Mouse (Mus musculus) heart, adult 9 months (tissue): ENCODE measurements around the gene Dennd4b.
A peak's percentile ranks its signal among the peaks of the same experiment; 100 is the strongest.
"Not testable (repeated sequence)": the region's sequence is repeated elsewhere in the genome, so short reads cannot be mapped to it uniquely, and the experiment has no call there.

Source experiments
- DNase-seq, 2 experiments: peaks; one replicate each; pipeline ENCODE4 v3.0.0; 2022; ENCODE audit warnings: low spot score in 2 of 2

Gene Dennd4b

DNA sequence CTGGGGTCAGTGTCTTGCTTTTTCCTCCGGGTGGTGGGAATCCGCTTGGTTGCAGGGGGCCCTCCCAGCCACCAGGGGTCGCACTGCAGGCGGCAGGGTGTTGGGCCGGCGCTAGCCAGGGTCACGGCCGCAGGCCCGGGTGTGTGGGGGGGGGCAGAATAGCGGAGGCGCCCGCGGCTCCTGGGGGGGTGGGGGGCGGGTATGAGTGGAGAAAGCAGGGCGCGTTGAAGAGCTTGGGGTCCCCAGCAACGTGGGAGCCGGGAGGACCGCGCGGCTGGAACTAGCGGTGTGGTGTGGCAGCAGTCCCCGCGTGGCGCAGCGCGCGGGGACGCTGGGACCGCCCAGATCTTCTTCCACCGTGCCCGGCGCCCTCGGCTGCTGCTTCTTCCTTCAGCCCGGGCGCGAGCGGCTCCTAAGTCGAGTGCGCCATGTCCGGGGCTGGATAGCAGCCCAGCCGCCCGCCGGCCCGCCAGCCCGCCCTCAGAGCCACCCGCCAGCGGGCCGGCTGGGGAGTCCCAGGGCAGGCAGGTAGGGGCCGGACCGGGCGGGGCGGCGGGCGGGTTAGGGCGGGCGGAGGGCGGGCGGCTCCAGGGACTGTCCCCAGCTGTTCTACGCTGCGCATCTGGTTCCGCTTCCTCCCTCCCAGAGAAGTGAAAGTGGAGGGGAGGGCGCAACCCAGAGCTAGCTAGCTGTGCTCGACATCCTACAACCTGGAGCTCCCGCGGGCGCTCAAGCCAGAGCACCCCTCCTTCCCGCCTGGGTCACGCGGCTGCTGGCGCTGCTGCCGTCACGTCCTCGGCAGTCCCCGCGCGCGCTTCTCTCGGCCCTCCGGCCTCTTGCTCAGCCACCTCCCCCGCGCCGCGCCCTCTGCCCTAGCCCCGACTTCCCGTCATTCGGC is at the start of gene Dennd4b:
Gene Dennd4b (plus strand): TSS at position 152 of the 898 bp plus-strand sequence.
- DNase-seq, result peak; percentile 93 to 95

DNA sequence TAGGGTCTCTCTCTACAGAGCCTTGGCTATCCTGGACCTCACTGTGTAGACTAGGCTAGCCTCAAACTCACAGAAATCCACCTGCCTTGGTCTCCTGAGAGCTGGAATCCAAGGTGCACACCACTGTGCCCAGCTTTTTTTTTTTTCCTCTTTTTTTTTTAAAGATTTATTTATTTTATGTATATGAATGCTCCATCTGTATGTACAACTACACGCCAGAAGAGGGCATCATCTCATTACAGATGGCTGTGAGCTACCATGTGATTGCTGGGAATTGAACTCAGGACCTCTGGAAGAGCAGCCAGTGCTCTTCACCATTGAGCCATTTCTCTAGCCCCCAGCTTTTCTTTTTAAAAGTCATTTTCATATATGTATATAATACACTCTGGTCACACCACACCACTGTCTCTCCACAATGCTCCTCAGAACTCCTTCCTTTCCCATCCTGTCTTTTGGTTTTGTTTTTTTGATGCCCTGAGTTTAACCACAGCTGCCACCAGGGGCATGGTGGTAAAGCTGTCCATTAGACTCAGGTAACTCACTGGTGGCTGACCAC is 49.1 kb upstream of the Dennd4b start:
- DNase-seq, result no peak

DNA sequence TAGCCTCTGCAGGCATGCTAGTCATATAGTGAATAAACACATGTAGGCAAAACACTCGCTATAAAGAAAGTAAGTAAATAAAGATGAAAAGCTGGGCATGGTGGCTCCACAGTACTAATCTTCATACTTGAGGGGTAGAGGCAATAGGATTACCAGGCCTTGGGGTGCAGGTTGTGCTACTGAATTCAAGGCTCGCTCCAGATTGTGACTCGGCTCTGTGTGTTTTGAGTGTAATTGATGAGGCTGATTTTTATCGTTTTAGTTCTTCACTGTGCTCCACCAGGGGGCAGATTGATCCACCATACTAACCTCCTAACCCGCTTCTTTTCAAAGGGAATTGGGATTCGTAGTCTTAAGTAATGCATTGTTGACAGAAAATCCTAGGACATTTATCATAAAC is 44.9 kb upstream of the Dennd4b start:
- peak in 1 of 2 experiments; percentile 62 for DNase-seq

DNA sequence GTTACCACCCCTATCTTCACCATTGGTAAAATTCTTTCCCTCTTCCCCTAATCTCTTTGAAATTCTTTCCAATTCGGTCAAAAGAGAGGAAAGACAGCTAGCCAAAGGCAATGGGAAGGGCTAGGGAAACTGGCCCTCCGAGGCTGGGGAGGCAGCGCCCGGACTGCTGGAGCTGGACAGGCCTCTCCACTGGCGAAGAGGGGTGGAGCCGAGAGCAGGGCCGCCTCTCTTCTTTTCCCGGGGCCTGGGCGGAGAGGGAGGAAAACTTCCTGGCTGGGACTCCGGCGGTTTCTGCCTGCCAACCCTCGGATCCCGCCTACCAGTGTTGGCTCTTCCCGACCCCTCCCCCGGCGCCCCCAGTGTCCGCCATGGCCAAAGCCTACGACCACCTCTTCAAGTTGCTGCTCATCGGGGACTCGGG is 44.4 kb upstream of the Dennd4b start:
- DNase-seq, result peak; percentile 83 to 85

DNA sequence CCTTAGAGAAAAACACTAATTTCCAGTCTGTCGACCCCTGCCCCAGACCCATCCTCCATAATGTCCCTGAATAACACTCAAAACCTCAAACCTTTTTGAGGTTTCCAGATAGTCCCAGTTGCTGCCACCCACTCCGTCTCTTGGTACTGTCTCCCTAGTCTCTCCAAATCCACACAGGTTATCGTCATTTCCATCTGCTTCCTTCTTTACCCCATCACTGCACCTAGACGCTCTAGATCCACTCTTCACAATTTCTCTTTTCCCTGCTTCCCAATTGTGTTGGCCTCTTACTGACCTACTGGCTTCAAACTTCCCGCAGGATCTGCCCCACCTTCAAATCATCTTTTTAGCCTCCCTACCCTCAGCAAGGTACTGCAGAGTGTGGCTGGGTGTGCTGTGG is 43.9 kb upstream of the Dennd4b start:
- DNase-seq, result no peak

DNA sequence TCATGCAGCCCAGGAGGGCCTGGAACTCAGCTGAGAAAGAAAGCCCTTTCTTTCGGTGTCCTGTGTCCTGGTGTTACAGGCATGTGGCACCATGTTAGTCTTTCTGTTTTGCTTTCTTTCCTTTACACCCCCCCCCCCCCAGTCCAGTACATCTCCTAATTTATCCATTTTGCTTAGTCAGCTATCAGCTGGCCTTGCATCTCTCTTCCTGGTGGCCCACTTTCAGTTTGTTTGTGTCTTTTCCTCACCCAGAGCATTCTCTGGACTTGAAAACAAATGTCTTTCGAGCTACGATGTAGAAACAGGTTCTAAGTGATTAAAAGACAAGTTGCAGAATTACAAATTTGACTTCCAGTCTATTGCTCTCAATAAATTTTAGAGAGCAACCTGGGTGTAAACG is 42.5 kb upstream of the Dennd4b start:
- no peak for DNase-seq

DNA sequence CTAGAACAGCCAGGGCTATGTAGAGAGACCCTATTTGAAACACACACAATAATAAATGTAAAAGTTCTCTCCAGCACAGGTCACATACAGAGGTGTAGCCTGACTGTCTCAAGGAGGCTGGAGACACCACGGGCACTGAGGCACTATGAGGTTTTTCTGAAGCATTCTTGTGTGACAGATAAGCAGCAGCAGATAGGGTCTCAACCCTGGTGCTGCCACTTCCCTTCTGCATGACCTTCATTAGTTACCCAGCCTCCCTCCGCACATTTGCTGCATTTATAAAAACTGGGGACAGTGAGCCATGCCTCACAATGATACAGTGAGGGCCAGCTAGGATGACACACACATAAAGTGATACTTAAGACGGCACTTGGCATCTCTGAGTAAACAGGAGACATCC is 42.0 kb upstream of the Dennd4b start:
- DNase-seq, result no peak

DNA sequence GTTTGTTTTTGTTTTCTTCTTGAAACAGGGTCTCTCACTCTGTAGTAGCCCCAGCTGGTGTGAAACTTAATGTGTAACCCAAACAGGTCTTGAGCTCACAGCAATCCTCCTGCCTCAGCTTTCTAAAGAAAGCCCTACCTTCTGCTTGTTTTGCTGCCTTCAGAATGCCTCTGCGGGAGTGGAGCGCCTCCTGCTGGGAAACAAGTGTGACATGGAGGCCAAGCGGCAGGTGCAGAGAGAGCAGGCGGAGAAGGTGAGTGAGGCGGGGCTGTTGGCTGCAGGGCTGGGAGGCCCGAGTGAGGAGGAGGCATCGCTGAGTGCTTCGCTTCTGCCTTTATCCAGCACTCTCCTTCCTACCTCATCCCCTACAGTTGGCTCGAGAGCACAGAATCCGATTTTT is 40.7 kb upstream of the Dennd4b start:
- DNase-seq, result no peak

DNA sequence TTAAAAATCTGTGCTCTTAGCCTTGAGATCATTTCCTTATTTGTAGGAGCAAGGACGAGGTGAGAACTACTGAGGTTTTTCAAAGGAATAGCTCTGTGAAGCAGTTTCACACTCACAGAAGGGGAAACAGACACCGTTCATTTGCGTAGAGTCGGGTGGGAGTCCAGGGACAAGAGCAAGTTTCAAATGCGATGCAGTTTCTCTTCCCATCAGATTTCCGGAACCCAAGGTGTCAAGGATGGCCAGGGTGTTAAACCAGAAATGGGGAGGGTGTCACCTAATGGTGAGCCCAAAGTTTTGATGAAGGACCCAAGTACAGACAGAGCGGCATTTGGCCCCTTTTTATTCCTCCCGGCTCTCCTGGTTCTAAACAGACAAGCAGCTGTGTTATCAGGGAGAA is 33.9 kb upstream of the Dennd4b start:
- no peak for DNase-seq

DNA sequence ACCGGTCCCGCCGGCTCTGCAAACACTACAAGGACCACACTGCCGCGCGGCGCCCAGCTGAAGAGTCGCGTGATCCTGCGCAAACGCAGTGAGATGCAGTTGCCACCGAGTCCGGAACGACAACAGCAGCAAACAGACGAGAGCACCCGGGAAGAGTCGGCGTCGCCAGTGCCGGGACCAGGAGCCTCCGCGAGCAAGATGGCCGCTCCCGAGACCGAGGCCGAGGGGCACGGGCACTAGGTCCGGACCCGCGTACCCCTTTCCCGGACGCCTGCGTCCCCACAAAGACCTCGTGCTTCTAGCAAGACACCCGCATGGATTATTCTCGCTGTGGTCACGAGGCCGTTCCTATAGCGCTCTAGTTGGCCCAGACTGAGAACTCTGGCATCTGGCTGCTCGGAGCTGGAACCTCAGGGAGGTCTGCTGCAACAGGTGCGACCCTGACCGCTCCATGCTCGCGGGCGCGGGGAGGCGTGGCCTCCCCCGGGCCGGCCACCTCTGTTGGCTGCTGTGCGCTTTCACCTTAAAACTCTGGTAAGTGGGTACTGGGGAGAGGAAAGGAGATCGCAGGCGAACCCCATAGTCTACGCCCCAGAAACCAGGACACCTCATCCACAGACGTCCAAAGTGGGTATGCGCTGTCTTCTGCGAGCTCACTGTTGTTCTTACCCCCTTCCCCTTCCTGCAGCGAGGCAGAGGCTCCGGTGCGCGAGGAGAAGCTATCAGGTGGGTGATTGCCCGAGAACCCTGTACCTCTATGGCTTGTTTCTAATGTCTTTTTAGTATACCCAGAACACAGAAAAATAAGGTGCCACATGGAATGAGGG is 33.3 kb upstream of the Dennd4b start, which contains the start of gene Jtb:
Gene Jtb (plus strand): TSS at position 91 of the 827 bp plus-strand sequence.
- DNase-seq, result peak; percentile 94 to 96

DNA sequence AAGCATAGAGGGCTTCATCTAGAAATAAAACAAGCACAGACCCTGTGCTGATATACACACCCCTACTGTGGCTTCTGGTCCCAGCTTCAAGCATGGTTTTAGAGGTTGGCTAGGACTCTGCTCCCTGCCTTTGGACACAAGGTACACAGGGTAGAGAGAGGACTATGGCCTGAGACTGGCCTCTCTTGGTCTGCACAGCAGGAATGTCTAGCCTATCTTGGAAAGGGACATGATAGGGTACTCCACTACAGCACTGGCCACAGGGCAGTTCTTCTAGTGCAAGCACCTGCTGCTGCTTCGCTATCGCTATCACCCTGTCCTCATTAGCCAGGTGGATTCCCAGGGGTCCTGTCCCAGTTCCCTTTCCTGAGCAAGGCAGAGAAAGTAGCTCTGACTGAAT is 23.7 kb upstream of the Dennd4b start:
- no peak for DNase-seq

DNA sequence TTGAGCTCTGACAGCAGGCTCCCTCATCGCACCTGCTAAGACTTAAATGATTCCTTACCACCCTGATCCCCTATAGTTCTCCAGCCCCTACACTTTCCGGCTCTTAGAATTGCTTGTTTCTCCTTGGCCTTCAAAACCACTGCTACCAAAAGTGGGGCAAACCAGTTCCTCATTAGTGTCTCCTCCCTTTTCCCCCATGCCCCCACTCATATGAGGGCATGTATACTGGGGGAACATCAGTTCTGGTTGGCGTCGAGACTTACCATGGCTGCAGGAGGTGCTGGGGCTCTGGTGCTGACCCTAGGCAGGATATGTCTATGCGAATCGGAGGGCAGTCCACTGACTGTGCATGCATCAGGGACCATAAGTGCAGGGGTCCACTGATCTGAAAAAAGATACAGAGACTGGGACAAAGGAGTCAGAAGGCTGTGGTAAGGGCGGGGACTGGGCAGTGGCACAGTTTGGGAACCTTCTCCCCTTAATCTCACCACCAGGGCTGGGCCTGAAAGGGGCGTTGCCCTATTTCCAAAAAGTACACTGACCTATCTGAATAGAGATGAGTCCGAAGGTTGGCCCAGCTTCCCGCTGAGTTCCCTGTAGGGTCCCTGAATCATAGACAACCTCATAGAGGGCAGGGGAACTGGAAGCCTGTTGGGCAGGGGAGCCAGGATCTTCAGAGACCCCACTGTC is 23.2 kb upstream of the Dennd4b start:
- no peak for DNase-seq

DNA sequence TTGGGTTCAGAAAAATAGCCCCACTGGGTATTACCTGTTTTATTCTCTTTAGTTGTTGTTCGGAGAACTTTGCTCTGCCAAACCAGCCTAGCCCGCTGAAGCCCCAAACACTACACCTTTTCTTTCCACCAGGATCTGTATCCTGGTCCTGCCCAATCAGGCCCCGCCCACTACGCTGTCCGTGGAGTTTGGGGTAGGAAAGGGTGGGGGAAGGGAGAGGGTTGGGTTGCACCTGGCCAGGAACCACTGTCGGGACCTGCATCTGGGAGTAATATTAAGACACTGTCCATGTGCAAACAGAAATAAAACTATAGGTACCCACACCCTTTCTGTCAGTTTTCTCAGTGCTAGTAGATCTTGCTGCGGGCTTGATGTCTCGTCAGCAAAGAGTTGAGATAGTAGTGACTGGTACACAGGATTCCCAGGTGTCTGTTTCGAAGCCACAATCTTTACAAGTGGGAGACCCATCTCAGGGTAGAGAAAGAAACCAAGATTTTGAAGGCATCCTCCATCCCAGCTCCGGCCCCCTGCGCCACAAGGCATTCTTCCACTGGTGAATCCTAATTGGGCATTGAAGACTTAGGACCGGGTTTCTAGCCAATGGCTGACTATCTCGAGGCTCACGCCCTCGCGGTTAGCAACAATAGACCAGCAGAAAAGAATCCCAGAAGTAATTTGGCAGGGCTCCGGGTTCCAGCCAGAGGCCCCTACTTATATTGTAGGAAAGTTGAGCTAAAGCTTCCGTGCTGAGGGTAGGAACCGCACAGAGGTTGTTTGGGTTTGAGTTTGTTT is 21.8 kb upstream of the Dennd4b start, which contains the start of gene Creb3l4:
Gene Creb3l4 (minus strand): TSS at position 529 of the 792 bp plus-strand sequence.
- DNase-seq, result peak; percentile 56 to 64

DNA sequence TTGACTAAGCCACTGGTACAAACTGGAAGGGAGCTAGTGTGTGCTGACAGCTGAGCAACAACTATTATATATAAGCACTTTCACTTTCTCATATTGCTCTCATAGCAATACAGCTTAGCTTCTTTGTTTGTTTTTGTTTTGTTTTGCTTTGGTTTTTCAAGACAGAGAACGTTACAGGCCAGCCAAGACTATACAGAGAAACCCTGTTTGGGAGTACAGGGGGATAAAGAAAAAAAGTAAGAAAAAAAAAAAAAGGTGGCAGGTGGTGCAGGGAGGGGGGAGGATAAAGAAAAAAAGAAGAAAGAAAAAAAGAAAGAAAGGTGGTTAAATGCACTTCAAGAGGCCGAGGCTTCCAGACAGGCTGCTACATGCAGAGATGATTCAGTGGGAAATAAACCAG is 19.6 kb upstream of the Dennd4b start:
- DNase-seq, result no peak

DNA sequence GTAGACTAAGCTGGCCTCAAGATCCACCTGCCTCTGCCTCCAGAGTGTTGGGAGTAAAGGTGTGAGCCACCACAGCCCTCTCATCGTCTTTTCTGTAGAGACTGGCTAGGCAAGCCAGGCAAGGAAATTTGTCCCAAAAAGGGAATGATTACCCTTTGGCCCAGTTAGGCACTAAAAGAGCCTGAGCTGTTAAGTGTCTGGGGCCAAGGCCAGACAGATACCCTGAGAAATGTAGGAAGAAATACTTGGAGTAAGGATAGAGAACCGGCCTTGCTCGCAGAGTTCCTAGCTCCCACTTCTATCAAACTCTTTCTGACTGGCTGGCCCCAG is 17.4 kb upstream of the Dennd4b start:
- no peak for DNase-seq

DNA sequence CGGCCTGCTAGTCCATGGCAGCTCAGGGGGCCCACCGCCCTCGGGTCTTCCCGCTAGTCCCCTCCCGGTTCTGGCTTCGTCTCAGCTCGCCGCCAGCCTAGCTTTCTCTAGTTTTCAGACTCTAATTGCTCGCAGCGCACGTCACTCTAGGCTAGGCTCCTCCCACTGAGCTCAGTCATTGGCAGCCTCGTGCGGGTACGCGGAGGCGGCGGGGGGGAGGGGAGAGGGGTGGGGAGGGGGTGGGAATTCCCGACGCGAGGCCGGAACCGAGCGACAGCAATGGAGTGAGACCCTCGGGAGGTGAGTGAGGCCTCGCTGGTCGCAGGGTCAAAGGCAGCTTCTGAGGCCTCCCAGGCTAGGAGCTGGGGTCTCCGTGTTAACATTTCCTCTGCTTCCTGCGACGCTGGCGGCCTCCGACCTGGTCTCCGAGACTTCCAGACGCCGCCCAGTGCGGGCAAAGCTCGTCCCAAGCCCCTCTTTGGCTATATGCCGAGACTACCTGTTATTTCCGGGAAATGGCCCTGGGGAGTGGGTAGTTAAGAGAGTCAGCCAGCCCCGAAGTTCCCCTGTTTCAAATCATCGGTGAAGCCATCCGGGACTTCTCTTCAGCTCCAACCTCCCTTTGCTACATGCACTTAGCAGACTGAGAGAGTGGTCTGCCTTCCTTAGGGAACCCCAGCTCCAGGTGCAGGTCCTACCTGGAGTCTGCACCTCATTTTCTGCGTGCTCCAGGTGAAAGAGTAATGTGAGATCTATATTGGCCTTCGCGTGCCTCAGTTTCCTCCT is 16.8 kb upstream of the Dennd4b start, which contains the start of gene Slc39a1:
Gene Slc39a1 (plus strand): TSS at position 213 of the 786 bp plus-strand sequence.
- DNase-seq, result peak; percentile 96 to 97

DNA sequence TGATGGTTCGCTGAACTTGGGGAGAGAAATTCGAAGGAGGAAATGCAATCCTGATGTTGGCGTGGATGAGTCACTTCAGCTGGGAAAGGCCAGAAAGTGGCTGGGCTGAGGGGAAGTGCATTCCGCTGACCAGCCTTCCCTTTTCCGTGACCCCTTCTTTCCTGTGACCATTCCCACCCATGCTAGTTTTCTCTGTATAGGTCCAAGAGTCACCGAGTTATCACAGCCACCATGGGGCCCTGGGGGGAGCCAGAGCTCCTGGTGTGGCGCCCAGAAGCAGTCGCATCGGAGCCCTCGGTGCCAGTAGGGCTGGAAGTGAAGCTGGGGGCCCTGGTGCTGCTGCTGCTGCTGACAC is 16.3 kb upstream of the Dennd4b start:
- peak; percentile 56 to 65 for DNase-seq

DNA sequence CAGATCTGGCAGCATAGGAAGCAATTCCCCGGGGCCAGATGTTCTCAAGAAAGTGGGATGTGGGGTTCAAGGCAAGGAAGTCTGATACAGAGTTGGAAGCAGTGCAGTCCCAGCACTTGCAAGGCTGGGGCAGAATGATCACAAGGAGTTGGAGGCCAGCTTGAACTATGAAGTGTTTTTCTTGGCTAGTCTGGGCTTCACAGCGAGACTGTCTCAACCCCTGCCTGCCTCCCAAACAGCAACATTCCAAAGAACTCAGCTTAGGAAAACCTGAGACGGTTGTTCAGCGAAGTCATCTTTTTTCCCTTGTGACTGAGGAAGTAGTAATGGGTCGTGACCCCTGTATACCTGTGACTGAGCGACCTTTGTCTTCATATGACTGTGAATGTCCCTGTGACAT is 14.2 kb upstream of the Dennd4b start:
- DNase-seq, result no peak

DNA sequence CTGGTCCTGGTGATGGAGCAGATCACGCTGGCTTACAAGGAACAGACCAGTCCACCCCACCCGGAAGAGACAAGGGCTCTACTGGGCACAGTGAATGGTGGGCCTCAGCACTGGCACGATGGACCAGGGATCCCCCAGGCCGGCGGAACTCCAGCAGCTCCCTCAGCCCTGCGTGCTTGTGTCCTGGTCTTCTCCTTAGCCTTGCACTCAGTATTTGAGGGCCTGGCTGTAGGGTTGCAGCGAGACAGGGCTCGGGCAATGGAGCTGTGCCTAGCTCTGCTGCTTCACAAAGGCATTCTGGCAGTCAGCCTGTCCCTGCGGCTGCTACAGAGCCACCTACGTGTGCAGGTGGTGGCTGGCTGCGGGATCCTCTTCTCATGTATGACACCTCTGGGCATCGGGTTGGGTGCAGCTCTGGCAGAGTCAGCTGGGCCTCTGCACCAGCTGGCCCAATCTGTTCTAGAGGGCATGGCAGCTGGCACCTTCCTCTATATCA is 13.2 kb upstream of the Dennd4b start:
- not testable (repeated sequence) for DNase-seq

DNA sequence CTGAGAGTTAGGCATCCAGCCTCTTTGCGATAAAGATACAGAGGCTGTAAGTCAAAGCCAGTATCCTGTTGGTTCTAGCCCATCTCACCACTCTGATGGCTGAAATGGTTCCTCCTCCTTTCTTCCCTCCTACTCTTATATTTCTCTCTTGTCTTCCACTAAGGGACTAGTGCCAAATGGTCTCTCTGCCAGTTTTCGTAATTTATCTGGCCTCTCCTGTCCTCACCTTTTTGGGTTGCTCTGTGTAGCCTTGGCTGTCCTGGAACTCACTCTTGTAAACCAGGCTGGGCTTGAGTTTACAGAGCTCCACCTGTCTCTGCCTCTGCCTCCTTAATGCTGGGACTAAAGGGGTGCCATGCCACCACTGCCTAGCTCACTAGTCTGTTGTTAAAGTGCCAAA is 12.3 kb upstream of the Dennd4b start:
- DNase-seq, result not testable (repeated sequence)
